Mouse (Mus musculus) embryo, embryonic 11.5 days (tissue): ENCODE data around the gene Gm5148.
A peak's percentile ranks its signal among the peaks of the same experiment; 100 is the strongest.

ENCODE experiments used
- DNase-seq: peaks from one replicate; pipeline ENCODE4 v3.0.0-alpha.2; 2012; ENCODE audit warnings: low read depth, low spot score

Gm5148 gene

DNA sequence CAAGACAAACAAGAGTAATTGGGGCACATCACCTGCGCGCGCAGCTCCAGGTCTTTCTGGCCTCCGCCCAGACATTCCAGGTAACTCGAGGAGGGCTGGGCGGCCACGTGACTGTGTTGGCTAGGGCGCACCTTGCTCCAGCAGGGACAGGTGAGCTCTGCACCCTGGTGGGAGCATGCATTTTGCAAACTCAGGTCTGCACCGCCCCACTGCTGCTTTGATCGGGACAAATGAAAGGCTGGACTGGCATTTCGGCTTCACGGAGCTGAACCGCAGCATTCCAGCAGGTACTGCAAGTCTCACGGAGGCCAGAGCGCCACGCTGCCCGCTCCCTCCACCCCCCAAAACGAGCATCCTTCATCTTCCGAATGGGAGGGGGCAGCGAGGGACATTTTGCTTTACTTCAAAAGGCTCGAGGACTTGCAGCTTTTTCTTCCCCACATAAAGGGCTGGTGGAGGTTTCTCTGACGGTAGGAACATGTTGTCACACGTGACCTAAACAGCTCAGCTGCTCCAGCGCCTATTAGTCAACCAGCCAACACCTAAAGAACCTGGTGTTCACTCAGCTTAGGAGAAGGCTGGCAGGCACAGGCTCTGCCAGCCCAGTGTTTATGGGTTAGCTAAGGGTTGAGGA is at the start of gene Gm5148:
Gm5148 (minus strand) TSS at position 320 of the 634 bp plus-strand sequence.
- DNase-seq = no peak

DNA sequence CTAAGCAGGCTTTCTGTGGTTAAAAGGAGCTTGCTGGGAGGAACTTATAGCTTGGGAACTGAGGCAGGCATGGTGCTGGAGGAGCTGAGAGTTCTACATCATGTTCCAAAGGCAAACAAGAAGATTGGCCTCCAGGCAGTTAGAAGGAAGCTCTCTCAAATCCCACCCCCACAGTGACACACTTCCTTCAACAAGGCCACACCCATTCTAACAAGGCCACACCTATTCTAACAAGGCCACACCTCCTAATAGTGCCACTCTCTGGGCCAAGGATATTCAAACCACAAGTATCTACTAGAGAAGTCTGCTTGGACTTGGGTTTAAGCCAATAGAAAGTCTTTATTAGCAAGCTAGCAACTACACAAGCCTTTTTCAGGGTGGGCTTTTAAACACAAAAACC is 46.7 kb upstream of the Gm5148 start:
- DNase-seq = no peak

- peak; percentile 16 for DNase-seq
Observed at GRCm38 (mm10) chr3:37769268-37769756, 45.0 kb upstream of the Gm5148 start.

GRCm38 (mm10) chr3:37767147-37768015 is 43.1 kb upstream of the Gm5148 start:
- no peak for DNase-seq

DNA sequence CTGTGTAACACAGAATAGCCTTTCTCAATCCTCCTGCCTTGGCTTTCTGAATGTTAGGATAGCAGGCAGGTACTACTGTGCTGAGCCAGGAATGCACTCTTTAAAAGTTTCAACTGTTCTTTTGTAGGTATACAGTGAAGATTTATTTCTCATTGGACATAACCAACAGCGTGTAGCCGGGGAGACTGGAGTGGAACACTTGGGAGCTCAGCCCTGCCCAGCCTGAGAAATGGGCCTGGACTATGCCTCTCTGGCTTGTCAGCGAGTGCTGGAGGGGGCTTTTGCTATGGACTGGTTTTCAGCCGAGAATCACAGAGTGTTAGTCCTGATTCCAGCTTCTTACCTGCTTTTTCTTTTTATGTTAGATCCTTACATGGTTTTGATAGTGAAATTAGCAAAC is 42.3 kb upstream of the Gm5148 start:
- DNase-seq = no peak

GRCm38 (mm10) chr3:37765971-37766370 is 41.7 kb upstream of the Gm5148 start:
- DNase-seq = no peak

- no peak for DNase-seq
Observed at GRCm38 (mm10) chr3:37765275-37765674, 41.0 kb upstream of the Gm5148 start.

DNA sequence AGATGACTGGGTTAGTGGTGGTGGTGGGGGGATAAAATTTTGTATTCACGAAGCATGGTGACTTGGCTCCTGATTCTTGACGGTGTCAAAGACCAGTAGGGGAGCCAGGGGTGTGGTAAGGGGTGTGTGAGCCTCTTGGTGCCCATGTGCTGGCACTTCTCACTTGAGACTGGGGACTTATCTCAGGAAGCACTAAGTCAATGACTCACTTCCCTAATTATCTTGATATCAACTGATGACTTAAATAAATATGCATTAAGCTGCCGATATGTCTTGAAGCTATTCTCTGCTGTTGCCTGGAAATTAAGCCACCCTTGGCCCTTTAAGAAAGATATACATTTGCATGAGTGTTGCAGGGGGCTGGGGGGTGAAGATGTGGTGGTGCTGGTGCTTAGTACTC is 38.0 kb upstream of the Gm5148 start:
- no peak for DNase-seq

DNA sequence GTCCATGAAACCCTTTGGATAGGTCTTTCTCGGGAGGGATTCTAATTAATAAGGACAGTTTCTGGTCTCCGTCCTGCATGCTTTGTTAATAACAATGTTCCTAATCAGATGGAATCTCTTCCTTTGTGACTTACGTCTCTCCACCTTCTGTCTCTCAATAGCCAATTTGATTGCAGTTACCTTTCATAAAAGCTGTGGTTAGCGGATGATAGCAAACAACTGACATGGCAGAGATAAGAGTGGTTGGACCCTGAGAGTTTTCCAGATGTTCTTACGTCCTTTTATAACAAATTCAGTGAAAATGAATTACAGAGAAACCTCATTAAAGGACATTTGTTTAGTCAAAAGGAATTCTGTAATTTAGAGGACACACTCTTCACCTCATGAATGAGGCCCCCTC is 37.5 kb upstream of the Gm5148 start:
- DNase-seq = no peak

DNA sequence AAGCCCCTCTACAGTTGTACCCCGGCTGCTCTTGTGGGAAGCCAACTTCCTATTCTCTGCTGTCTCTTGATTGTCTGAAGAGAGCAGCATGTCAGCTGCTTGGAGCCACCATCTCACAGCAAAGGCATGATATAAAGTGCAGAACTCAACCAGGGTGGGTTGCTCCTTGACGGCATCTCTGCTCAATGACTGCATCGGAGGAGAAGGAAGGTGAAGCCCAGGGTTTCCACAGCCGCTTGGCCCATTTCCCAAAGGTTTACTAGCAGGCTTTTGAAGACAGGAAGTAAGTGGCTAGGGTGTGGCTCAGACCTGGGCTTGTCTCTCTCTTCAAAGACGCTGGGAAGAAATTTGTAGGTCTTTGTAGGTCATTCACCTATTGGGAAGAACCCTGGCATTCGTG is 36.6 kb upstream of the Gm5148 start:
- DNase-seq = no peak

GRCm38 (mm10) chr3:37758611-37759322 is 34.5 kb upstream of the Gm5148 start:
- DNase-seq = no peak

- no peak for DNase-seq
Observed at GRCm38 (mm10) chr3:37758124-37758523, 33.8 kb upstream of the Gm5148 start.

DNA sequence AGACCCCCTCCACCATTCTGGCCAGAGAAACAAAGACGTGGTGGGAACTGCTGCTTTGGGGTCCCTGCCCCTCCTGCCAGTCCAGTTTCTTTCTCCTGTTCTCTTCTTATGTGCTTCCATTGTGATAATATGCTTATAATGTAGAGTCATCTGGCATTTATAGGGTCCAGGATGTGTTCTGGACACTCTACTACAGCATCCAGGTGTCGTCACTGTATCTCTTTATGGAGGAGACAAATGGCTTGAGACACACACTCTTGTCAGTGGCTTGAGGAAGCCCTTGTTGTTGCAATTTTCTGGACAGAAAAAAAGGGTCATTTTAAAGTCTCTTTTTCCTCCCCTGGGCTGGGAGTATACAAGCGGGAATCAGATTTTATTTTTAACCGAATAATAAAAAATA is 33.3 kb upstream of the Gm5148 start:
- no peak for DNase-seq

GRCm38 (mm10) chr3:37756005-37756404 is 31.7 kb upstream of the Gm5148 start:
- no peak for DNase-seq

DNA sequence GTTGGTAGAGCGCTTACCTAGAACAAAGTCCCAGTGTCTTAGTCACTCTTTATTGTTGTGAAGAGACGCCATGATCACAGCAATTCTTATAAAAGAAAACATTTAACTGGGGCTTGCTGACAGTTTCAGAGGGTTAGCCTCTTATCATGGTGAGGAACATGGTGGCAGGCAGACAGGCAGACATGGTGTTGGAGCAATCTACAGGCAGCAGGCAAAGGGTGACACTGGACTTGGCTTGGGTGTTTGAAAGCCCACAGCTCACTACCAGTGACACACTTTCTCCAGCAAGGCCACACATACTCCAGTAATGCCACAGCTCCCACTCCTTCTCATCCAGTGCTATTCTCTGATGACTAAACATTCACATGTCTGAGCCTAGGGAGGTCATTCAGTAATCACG is 30.3 kb upstream of the Gm5148 start:
- DNase-seq = no peak

GRCm38 (mm10) chr3:37753148-37753547 is 28.9 kb upstream of the Gm5148 start:
- DNase-seq = no peak

DNA sequence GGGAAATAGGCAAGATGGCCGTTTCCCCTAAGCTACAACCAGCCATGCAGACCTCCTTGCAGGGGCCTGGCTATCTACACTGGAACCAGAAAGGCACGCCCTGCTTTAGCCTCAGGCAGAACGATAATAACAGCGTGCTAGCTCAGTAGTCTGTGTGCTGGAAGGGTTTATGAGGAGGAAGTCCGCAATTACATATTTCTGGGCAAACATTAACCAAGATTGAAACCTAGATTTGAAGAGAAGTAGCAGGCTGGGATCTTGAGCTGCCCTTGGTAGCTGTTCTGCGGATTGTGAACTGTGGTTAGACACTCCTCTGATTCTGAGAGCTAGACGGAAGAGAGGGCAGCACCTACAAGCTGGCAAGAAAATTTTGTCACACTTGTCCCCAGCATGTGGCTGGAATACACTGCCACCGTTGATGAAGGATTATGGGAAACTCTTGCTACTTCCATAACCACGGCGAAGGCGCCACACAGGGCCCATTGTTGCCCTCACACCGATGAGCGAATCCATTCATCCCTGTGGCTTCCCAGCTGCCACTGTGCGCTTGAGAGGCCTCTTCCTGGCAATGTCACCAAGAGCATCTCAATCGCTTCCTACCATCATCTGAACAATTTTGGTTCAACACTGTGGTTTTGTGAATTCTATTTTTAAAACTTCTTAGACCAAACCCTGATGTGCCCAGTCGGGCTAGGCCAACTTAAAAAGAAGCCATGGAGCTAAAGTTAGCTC is 23.9 kb upstream of the Gm5148 start:
- no peak for DNase-seq

GRCm38 (mm10) chr3:37747258-37748001 is 23.1 kb upstream of the Gm5148 start:
- no peak for DNase-seq

GRCm38 (mm10) chr3:37744050-37744449 is 19.8 kb upstream of the Gm5148 start:
- DNase-seq = no peak

DNA sequence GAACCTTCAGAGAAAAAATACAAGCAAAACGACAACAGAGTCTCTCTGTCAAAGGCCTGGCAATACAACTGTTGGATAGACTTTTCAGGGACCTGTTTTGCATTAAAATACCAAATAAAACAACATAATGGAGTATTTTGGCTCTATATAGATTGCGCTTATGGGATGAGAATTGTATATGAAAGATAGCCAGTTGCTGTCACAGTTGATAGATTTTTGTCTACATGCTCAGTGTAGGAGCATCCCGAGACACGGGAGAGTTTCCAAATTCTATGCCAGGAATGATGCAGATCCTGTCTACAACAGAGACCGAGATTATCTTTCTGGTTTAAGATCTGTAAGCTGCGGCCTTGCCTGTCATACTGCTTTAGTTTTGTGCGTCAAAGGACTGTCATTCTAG is 15.7 kb upstream of the Gm5148 start:
- no peak for DNase-seq
